Mouse (Mus musculus) liver, postnatal 0 days (tissue): Measurements from ENCODE around the gene Rapgef4. TPM values are rescaled to one million over a fixed set of nuclear protein-coding genes. Genes with fewer than 3 reads are reported as not detected.
A peak's percentile ranks its signal among the peaks of the same experiment; 100 is the strongest.

Experiments
- ATAC-seq: fragments of 200-750 bp; cut with Nextera tagmentation; 2 replicates; pipeline ENCODE4 v1.8.0; 2017; ENCODE audit warnings: mild to moderate bottlenecking, moderate library complexity
- DNase-seq: peaks from one replicate; pipeline ENCODE4 v3.0.0-alpha.2; 2016
- H3K27ac ChIP-seq: fragments of 300-500 bp; sonication (generic); 2 replicates; pipeline ENCODE4 v1.5.1; 2014; ENCODE audit warnings: antibody characterized with exemption, moderate library complexity, mild to moderate bottlenecking, low read depth
- H3K27me3 ChIP-seq: fragments of 300-500 bp; sonication (generic); 2 replicates; pipeline ENCODE4 v1.6.1; 2014; ENCODE audit warnings: low read length, control low read depth, mixed read lengths; ENCODE audit not compliant: insufficient read depth
- H3K36me3 ChIP-seq: fragments of 300-500 bp; sonication (generic); replicated peaks from 2 replicates; pipeline ENCODE4 v1.6.1; 2014; ENCODE audit warnings: mild to moderate bottlenecking, control low read depth, low read length, moderate library complexity, mixed read lengths; ENCODE audit not compliant: insufficient read depth
- H3K4me1 ChIP-seq: fragments of 300-500 bp; sonication (generic); 2 replicates; pipeline ENCODE4 v1.6.1; 2014; ENCODE audit warnings: antibody characterized with exemption, mild to moderate bottlenecking, control low read depth; ENCODE audit not compliant: insufficient read depth
- H3K4me2 ChIP-seq: fragments of 300-500 bp; sonication (generic); 2 replicates; pipeline ENCODE4 v1.6.1; 2014; ENCODE audit warnings: low read depth, mild to moderate bottlenecking, low read length, moderate library complexity, mixed read lengths
- H3K4me3 ChIP-seq: fragments of 300-500 bp; sonication (generic); 2 replicates; pipeline ENCODE4 v1.5.1; 2014; ENCODE audit warnings: low read depth, low read length
- H3K9ac ChIP-seq: fragments of 300-500 bp; sonication (generic); replicated peaks from 2 replicates; pipeline ENCODE4 v1.6.1; 2014; ENCODE audit warnings: mild to moderate bottlenecking, moderate library complexity
- H3K9me3 ChIP-seq: fragments of 300-500 bp; sonication (generic); 2 replicates; pipeline ENCODE4 v1.6.1; 2016; ENCODE audit warnings: mild to moderate bottlenecking, control low read depth, low read length, mixed read lengths
- CTCF ChIP-seq: sonication (generic); IDR thresholded peaks from 2 replicates; pipeline ENCODE4 v1.5.1; 2016; ENCODE audit warnings: antibody characterized with exemption, low read depth
- EP300 ChIP-seq: IDR thresholded peaks from 2 replicates; pipeline ENCODE4 v1.6.1; 2016; ENCODE audit warnings: antibody characterized with exemption, low read depth, mild to moderate bottlenecking
- WGBS: fragments of 180-500 bp; shearing (Covaris S2); extraction: QIAGEN DNeasy Blood & Tissue Kit; methylation state at CpG from one replicate; pipeline ENCODE4 v1.1.7; 2014; ENCODE audit not compliant: insufficient replicate concordance; 5-methylcytosine and 5-hydroxymethylcytosine counted together
- polyA plus RNA-seq: library from polyadenylated mRNA; unstranded; fragments of >200 nt; fragmentation: Nextera tagmentation; extraction: Ambion mirVana; gene quantifications from 2 replicates; pipeline ENCODE4 v1.2.1, GENCODE M21; 2015

The Rapgef4 gene
- polyA plus RNA-seq, 1 experiment from 2014 or later: 30.2 TPM

DNA sequence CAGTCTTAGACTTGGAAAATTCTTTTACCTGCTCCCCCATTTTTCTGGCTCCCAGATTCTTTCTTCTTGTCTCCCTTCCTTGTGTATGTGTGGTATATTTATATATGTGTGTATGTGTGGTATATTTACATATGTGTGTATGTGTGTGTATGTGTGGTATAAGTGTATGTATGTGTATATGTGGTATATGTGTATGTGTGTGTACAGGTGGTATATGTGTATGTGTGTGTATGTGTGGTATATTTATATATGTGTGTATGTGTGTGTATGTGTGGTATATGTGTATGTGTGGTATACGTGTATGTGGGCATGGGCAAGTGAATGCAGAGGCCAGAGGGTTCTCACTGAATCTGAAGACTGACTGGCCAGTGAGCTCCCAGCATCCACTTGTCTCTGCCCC lies 310.1 kb downstream of the Rapgef4 start:
- DNase-seq (no peak), ATAC-seq (no peak)
- Histone ChIP-seq H3K4me3 (no peak overlapping the region), H3K27me3 (no peaks in the 10 kb centered on the region), H3K4me1 (peaks cover 20% of the 10 kb centered on the region), H3K9me3 (no peaks in the 10 kb centered on the region), H3K9ac (no peak overlapping the region), H3K36me3 (0 out of 2 replicates have a peak, but pooled peaks cover 2% of the 10 kb centered on the region), H3K4me2 (no peak overlapping the region), H3K27ac (no peak overlapping the region)
- WGBS: 88% methylated on average over 1 of the region's 1 CpGs
- TF ChIP-seq CTCF: no peak
- no peak for TF ChIP-seq EP300

DNA sequence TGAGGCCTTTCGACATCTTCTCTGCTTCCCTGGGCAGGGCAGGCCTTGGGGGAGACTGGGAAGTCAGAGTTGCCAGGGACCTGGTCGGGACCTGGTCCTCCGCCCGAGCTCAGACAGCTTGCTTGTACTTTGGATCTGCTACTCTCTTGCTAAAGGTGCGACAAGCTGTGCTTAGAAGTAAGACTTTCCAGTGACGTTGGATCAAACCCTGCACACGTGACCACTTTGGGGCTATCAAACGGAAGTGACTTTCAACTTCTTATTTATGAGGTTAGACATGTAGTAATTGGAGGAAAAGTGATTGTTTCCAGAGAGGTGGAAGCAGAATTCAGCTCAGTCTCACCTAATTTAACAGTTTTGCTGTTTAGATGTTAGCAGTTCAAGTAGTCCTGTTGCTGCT lies 311.5 kb downstream of the Rapgef4 start:
- Histone ChIP-seq H3K4me3 (no peak overlapping the region), H3K4me1 (peaks cover 14% of the 10 kb centered on the region), H3K9me3 (no peaks in the 10 kb centered on the region), H3K9ac (no peak overlapping the region), H3K27me3 (no peaks in the 10 kb centered on the region), H3K36me3 (0 out of 2 replicates have a peak, but pooled peaks cover 2% of the 10 kb centered on the region), H3K4me2 (no peak overlapping the region), H3K27ac (no peak overlapping the region)
- DNase-seq (no peak), ATAC-seq (no peak)
- 79% methylated on average over 8 of the region's 8 CpGs for WGBS
- TF ChIP-seq EP300 (no peak), CTCF (no peak)

DNA sequence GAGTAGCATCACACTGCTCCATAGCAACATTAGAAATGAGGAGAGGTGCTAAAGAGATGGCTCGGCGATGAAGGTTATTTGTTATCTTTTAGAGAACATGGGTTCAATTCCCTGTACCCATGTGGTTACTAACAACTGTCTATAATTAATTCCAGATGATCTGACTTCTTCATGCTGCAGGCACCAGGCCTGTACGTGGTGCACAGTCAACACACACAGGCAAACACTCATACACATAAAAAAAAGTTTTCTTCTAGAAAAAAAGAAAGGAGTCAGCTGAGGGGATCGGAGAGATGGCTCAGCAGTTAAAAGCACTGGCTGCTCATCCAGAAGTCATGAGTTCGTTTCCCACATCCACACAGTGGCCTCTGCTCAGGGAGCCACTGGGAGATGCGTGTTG lies 314.0 kb downstream of the Rapgef4 start:
- TF ChIP-seq CTCF: no peak
- TF ChIP-seq EP300: no peak
- no peaks in the 10 kb centered on the region for H3K9me3 ChIP-seq

DNA sequence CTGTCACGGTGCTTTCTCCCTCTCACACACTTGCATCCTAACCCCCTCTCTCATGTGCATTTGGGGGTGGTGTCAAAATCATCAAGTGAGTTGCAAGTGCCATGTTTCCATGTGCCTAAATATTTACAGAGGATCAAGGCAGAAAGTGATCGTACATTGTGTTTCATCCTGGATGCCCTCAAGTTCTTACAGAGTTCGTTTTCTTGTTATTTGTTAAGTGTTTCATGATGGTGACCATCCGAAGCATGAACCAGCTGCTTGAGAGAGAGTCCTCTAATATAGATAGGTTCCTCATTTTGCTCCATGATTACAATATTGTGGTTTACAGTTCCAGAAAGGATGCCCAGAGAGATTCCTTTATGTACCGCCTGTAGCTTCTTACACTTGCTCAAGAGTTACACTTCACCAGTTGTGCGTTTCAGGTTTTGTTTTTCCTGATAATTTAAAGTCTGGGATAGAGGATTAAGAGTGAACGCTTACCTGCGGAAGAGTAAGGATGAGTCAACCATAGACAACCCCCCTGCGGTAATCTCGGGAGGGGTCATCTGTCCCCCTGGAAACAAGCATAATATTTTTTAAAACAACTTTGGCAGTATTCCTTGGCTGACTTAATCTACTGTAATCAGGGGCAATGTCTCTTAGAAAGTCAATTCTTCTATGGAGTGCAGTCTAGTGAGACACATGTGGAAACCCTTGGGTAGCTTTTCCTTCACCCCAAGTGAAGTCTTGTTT lies 316.1 kb downstream of the Rapgef4 start:
- Histone ChIP-seq H3K27ac (0 out of 2 replicates have a peak overlapping the region, but pooled peaks have one; percentile 7), H3K9ac (no peak overlapping the region), H3K36me3 (peaks cover 16% of the 10 kb centered on the region), H3K9me3 (no peaks in the 10 kb centered on the region), H3K4me2 (no peak overlapping the region), H3K4me1 (peaks cover 5% of the 10 kb centered on the region; the same call in 1 of the 2 replicates), H3K27me3 (no peaks in the 10 kb centered on the region), H3K4me3 (no peak overlapping the region)
- TF ChIP-seq CTCF (no peak), EP300 (no peak)
- 80% methylated on average over 10 of the region's 10 CpGs for WGBS
- no peak for DNase-seq
- no peak for ATAC-seq

More for the DNA sequence above, 314.0 kb downstream of the Rapgef4 start:
- peaks cover 5% of the 10 kb centered on the region; the same call in 1 of the 2 replicates for H3K4me1 ChIP-seq
- H3K27ac ChIP-seq: no peak overlapping the region
- no peak overlapping the region for H3K4me2 ChIP-seq
- H3K9ac ChIP-seq: no peak overlapping the region
- 84% methylated on average over 6 of the region's 6 CpGs for WGBS
- no peak overlapping the region for H3K4me3 ChIP-seq
- DNase-seq (no peak), ATAC-seq (no peak)
- no peaks in the 10 kb centered on the region for H3K27me3 ChIP-seq
- H3K36me3 ChIP-seq: peaks cover 11% of the 10 kb centered on the region

DNA sequence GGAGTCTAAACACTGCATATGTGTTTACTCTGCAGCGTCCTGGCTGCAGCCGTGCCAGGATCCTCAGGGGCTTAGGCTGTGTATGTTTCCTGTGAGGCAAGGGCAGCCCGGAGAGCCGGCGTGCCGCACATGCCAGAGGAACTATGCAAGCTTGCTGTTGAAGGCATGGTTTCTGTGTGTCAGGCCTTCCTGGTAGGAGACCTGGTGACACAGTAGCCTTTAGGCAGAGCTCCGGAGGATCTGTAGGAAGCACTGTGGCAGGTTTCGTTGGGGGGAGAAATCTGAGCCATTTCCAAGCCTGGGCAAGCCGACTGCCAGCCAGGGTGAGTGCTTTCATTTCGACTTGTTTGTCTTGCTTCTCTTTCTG lies 316.7 kb downstream of the Rapgef4 start:
- Histone ChIP-seq H3K27ac (0 out of 2 replicates have a peak overlapping the region, but pooled peaks have one; percentile 7), H3K9ac (no peak overlapping the region), H3K36me3 (peaks cover 16% of the 10 kb centered on the region), H3K4me1 (peaks cover 5% of the 10 kb centered on the region; the same call in 1 of the 2 replicates), H3K4me2 (no peak overlapping the region), H3K27me3 (no peaks in the 10 kb centered on the region), H3K4me3 (no peak overlapping the region), H3K9me3 (no peaks in the 10 kb centered on the region)
- DNase-seq: no peak
- 60% methylated on average over 10 of the region's 10 CpGs for WGBS
- TF ChIP-seq EP300: no peak
- TF ChIP-seq CTCF: no peak
- ATAC-seq: no peak

DNA sequence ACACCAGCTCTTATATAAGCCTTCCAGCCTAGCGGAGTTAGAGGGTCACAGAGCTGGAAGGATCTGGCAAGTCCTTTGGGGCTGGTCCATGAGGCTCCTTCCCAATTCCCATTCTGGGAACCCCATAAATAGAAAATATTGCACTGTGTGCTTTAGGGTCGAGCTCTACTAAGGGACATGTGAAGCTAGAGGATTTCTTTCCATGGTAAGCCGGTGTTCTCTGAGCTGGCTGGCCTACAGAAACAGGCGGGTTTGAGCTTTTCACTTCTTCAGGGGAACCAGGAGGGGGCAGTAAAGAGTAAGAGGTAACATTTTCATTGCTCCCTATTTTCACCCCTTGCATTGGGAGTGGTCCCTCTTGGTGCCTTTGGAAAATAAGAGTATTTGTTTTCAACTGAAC lies 317.4 kb downstream of the Rapgef4 start:
- Histone ChIP-seq H3K4me2 (no peak overlapping the region), H3K27me3 (no peaks in the 10 kb centered on the region), H3K4me3 (no peak overlapping the region), H3K36me3 (peaks cover 16% of the 10 kb centered on the region), H3K27ac (no peak overlapping the region), H3K9ac (no peak overlapping the region), H3K4me1 (peaks cover 5% of the 10 kb centered on the region; the same call in 1 of the 2 replicates), H3K9me3 (no peaks in the 10 kb centered on the region)
- 62% methylated on average over 4 of the region's 4 CpGs for WGBS
- TF ChIP-seq EP300: no peak
- TF ChIP-seq CTCF: peak; percentile 85
- ATAC-seq (no peak), DNase-seq (no peak)
